Mouse (Mus musculus) spleen, embryonic (tissue): ENCODE measurements around the gene Lsm4.

Experiments
- CTCF ChIA-PET: fragments of 350-600 bp; sonication (Branson Sonifier 250); formaldehyde crosslinking; loops from one replicate; lab custom pipeline; 2022; lab: Charles Lee

The Lsm4 gene

DNA sequence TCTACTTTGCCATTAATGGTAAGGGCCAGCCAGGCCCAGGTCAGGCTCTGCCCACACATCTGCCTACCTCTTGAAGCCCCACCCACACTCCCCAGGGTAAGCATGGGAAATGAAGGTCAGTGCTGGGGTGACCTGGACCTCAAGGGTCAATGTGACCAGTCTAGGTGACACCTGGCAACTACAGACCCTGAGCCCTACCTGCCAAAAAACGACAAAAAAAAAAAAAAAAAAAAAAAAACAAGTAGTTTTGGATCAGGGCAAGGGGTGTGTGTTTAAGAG, 24.9 kb upstream of the Lsm4 start:
- CTCF ChIA-PET, result no interaction called here

DNA sequence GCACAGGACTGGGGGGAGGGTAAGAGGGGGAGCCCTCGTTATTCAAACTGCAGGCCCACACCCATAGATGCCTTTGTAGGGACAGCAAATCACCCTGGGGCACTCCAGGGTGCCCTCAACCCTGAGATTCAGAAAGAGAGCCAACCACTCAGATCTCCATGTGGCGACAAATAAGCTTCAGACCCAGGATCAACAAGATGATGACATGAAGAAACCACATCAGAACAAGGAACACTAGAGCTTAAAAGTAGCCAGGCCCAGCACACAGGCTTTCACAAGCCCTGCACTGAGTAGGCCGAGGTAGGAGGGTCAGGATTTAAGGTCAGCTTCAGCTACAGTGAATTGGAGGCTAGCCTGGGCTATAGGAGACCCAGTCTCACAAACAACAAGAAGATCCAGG, 24.1 kb upstream of the Lsm4 start:
- CTCF ChIA-PET, result no interaction called here

DNA sequence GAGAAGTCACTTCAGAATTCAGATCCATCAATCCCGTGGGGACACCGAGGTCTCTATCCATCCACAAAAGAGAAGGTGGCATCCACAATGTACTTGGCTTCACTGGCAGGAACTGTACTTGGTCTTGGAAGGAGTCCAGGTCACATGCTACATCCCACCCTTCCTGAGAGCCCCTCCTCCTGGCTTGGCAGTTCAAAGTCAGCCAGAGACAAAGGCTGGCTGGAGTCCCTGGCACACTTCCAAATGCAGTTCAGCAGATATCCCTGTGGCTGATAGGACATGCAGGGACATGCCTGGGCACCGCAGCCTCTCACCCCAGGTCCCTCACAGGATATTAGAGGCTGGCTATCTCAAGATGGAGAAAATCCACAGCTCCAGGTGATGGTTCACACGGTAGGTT, 23.7 kb upstream of the Lsm4 start:
- CTCF ChIA-PET, result no interaction called here

DNA sequence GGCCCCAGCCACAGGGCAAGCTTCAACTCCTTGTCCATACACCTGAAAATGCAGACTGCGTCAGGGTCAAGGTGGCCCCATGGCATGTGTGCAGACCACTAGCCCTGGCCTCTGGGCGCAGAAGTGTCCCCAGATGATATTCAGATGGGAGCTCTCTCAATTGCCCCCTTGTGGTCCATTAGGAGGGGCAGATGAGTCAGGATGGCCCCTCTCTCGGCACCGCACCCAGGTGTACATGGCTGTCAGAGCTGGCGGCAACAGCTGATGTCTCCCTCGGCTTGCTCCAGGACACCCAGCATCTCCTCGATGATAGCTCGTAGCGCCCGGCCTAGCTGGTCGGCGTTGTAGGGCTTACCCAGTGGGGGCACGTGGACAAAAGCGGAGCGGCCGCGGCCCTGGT, 22.7 kb upstream of the Lsm4 start:
- CTCF ChIA-PET, result interaction anchor here (0.8 to 1.6 kb wide), 2 partner anchors 10 to 39 kb away, joined by 4 to 5 read pairs; no protein-coding TSS in a partner anchor

DNA sequence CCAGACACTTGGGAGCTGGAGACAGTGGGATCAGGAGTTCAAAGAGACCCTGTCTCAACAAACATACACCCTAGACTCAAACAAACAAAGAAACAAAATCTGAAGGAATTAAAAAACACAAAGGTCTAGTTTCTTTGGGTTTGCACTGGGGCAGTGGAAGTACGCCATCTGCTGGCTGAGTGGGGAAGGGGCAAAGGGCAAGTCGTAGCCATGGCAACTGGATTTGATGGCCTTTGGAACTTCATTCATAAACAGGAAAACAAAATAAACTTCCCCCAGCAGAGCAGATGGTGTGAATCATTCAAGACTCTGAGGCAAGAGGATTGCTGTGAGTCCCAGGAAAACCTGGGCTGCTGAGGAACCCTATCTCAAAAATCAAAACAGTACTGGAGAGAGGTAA, 19.8 kb upstream of the Lsm4 start:
- CTCF ChIA-PET, result interaction anchor here (0.6 to 1.1 kb wide), 3 partner anchors 22 to 141 kb away, joined by 3 read pairs; no protein-coding TSS in a partner anchor

DNA sequence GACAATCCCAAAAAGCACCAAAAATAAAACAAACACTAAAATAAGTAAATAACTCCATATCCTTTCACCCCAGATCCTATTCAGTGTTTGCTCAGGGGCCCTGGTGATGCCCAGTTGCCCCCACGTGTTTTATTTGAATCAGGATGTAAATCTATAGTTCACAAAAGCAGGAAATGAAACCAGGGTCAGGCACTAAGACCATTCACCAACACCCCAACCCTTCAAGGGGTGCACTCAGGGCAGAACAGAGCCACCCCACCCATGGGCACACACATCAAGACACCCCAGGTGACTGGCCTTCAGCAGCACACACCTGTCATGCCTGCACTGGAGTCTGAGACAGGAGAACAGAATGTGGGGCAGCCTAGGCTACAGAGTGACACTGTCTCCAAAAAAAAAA, 18.9 kb upstream of the Lsm4 start:
- CTCF ChIA-PET, result interaction anchor here (0.6 kb wide), 3 partner anchors 29 to 525 kb away, joined by 3 to 4 read pairs (median 4); no protein-coding TSS in a partner anchor

DNA sequence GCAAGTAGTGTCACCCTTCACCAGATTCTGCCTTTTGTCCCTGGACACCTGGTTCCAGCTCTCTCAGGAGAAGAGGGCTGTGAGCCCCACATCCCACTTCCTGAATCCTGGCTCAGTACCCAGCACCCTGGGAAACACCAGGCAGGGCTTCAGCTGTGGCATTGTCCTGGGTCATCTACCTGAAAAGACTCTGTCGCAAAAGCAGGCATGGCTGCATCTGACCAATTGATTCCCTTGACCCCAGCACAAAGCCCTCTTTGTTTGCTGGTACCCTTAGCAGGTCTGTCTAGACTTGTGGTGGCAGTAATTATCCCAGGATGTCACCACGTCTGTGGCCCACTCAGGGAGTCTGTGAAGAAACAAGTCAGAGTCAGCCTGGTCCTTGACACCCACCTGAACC, 17.6 kb upstream of the Lsm4 start:
- CTCF ChIA-PET, result interaction anchor here (0.6 kb wide), 1 partner anchor 226 kb away, joined by 4 read pairs; no protein-coding TSS in a partner anchor

DNA sequence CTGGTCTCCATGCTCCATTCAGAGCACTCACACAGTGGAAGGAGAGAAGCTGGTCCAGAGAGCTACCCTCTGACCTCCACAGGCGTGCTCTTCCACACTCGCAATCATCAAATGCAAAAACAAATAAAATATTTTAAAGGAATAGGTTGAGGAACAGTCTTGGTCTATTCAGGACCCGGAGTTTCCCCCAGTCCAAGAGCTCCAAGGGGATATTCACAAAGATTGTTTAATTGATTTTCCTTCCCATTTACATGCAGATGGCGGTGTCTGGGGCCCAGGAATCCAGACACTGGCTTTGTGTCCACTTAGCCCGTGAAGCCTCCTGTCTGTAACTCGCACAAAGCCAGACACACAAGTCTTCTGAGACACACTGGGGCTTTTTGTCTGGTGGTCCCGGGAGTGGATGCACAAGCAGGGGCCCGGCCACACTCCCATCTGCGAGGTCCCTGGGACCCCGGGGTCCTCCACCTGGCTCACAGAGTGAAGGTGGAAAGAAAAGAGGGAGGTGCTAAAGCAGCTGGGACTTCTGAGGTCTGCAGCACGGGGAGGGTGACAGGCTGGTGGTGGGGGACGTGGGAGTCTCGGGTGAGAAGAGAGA, 16.8 kb upstream of the Lsm4 start:
- CTCF ChIA-PET, result interaction anchor here (0.6 kb wide), 1 partner anchor 225 kb away, joined by 4 read pairs; no protein-coding TSS in a partner anchor

DNA sequence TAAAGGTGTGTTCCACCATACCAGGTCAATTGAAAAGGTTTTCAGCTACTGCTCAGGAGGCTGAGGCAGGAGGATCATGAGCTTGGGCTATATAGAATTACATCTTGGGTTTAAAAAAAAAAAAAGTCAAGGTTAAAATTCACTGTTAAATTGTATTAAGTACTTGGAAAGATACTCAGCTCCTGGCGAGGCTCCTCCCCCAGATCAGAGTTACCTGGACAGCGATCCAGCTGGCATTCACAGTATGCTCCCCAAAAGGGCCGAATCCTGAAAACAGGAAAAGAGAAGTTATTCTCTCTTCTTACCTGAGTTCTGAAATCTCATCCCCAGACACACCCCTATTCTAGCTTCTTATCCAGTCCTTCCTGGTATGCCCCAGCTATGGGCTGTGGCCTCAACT, 15.8 kb upstream of the Lsm4 start:
- CTCF ChIA-PET, result no interaction called here

DNA sequence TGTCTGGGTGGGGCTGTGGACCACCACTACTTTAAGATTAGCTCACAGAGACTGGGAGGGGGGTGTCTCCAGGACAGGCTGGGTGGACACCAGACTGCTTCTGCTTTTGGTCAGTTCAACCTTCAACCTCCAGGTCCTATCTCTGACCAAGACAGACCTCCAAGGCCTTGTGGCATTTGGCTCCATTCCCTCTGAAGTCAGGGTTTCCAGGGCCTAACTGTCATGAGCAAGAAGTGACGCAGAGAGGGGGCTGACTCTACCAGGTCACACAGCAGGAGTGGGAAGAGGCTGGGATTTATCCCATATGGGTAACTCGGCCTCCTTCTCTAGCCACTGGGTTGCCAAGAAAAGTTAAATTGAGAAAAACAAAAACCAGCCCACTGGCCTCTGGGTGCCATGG, 15.3 kb upstream of the Lsm4 start:
- CTCF ChIA-PET, result no interaction called here

DNA sequence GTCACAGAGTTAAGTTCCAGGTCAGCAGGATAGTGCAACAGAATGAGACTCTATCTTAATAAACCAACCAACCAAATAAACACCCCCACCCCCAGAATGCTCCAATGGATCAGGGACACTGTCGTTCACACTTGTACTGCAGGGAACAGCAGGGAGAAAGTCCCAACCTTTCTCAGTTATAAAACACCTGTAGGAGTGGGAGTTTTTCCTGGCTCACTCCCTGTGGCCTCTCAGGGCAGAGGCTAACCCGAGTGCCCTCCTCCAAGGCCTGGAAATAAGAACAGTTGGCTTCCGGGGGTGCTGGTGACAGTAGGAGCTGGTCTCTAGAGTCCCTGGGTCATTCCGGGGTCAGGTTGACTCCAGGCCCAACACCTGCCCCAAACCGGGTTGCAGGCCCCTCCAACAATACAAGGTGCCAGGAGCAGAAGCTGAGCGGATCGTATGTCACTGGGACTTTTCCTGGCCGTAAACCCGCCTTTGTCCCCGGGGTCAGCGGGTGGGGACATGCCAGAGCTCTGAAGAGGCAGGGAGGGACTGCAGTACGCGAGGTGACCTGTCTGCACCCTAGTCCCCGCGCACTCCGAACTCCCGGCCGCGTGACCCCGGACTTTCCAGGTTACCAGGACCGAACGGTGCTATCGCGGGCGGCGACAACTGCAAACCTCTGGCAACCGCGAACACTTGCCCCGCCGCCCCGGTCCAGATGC, 14.0 kb upstream of the Lsm4 start:
- CTCF ChIA-PET, result no interaction called here

DNA sequence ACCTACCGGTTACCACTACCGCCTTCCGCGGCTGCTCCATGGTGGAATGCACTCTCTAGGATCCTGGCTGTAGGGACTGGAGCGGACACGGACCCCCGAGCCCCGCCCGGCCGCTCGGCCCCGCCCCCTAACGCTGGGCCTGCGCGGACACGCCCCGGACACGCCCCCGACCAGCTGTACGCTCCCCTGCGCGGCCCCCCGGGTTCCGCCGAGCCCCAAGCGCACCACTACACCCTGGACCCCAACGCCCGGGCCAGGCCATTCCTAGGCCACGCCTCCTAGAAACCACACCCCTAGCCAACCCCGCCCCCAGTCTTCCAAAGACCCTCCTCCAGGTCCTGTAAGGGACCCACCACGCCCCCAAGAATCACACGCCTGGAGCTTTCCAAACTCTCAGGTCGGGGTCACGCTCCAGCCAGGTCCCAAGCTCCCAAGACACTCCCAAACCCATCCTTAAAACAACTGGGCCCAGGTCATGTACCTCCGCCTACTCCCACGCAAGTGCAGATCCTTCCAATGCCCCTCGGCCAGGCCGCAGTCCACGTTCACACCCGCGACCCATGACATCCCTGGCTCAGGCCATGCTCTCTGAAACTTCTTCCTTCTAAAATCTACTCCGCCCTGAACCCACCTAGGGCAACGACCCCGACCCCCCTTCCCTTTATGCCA, 13.3 kb upstream of the Lsm4 start:
- CTCF ChIA-PET, result interaction anchor here (0.6 kb wide), 1 partner anchor 17 kb away, joined by 8 read pairs; no protein-coding TSS in a partner anchor

DNA sequence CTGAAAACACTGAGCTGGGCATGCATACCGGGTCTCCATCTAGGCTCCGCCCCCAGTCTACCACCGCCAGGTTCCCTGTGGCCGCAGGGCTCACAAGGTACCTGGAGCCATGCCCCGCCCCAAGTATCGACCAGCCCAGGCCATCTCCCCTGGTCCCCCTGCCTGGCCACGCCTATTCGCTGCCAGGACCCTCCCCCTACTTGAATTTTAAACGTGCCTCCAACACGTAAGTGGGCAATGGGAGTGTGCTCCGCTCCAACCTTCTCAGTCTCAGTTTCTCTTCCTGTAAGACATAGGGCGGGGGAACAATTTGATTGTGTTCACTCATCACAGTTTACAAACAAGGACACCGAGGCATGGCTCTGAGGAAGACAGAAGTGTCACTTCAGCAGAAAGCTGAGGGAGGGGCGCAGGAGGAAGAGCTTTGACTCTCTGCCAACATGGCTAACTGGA, 12.7 kb upstream of the Lsm4 start, which contains the start of gene Pgpep1:
Pgpep1 (minus strand) TSS at position 116 of the 453 bp plus-strand sequence.
- CTCF ChIA-PET, result interaction anchor here (0.6 kb wide), 1 partner anchor 17 kb away, joined by 8 read pairs; no protein-coding TSS in a partner anchor

DNA sequence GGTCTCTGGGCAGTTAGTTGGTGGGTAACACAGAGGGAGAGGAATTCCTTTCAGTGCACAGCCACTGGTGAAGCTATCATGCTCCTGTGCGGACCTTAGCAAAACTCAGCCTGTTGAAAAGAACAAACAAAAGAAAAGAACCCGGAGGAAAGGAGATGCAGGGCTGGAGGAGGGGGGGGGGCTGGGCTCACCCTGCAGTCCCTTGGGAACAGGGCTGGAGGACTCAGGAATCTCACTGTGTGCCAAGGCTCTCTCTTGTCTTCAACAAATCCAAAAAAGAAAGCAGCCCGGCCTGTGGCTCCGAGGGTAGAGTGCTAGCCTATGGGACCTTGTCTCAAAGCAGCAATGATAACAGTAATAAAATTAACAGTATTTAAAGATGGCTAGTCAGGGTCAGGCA, 9.4 kb upstream of the Lsm4 start:
- CTCF ChIA-PET, result no interaction called here

DNA sequence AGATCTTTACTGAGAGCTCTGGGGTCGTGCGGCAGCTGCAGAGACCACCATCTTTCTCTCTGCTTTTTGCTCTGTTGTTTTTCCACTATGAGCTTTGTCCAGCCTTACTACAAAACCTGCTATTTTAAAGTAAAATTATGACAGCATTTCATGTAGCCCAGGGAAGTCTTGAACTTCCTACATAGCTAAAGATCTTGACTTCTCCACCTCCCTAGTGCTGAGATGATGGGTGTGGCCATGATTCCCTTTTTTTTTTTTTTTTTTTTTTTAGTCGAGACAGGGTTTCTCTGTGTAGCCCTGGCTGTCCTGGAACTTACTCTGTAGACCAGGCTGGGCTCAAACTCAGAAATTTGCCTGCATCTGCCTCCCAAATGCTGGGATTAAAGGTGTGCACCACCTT, 8.4 kb upstream of the Lsm4 start:
- CTCF ChIA-PET, result no interaction called here

DNA sequence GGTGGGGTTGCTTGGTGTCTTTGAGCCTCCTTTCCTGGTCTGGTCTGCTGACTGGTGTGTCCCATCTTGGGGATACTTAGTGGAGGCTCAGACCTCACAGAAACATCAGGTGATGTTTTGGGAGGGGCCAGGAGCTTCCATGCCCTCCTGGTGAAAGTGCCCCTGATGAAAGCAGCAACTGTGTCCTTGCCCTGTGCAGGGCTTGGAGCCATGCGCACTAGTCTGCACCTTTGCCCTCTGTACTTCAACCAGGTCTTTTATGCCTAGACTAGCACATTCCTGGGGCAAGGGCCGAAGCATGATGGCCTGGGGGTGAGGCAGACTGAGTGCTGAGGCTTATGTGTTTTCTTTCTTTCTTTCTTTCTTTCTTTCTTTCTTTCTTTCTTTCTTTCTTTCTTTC, 7.4 kb upstream of the Lsm4 start:
- CTCF ChIA-PET, result no interaction called here

DNA sequence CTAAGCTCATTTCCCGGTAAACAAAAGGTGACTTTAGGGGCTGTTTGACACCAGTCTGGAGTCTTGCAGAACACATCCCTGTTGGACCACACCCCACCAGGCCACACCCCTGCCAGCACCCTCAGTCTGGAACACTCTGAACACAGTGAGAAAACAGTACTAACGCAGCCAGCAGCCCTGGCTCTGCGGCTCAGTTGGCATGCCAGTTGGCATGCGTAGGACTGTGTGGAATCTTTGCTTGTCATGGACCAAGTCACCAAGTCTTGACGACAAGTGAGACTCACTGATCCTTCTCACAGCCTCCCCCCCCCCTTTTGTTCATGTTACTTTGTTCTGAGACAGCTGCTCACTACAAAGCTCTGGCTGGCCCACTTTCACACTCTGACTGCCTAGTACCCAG, 6.0 kb upstream of the Lsm4 start:
- CTCF ChIA-PET, result no interaction called here

DNA sequence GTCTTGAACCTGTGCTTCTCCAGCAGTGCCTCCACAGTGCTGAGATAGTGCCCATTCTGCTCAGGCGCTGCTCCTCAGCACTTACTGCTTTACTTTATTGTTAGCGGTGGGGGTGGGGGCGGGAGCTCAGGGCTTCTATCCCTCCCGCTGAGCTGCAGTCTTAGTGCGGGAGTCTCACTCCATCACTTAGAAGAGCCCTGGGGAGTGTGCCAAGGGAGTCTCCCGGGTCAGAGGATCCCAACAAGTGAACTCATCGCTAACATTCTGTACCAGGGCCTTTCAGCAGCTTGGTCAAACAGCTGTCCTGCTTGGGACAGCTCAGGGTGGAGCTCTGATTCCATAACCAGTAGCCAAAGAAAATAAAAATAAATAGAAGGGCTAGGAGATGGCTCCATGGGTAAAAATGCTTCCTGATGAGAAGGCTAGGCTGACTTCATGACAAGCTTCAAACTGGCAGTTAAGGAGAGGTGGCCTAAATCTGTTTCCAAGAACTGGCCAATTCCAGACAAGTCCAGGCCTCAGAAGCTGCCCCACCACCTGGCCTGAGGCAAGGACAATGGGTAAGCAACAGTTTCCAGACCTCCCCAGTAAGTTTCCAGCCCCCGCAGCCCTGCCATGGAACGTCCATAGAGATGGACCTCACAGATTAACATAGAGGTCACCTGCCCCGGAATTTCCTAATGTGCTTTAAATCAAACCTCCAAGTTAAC, 1.3 kb upstream of the Lsm4 start:
- CTCF ChIA-PET, result interaction anchor here (0.6 to 0.9 kb wide), 2 partner anchors 28 to 149 kb away, joined by 3 to 4 read pairs; no protein-coding TSS in a partner anchor

DNA sequence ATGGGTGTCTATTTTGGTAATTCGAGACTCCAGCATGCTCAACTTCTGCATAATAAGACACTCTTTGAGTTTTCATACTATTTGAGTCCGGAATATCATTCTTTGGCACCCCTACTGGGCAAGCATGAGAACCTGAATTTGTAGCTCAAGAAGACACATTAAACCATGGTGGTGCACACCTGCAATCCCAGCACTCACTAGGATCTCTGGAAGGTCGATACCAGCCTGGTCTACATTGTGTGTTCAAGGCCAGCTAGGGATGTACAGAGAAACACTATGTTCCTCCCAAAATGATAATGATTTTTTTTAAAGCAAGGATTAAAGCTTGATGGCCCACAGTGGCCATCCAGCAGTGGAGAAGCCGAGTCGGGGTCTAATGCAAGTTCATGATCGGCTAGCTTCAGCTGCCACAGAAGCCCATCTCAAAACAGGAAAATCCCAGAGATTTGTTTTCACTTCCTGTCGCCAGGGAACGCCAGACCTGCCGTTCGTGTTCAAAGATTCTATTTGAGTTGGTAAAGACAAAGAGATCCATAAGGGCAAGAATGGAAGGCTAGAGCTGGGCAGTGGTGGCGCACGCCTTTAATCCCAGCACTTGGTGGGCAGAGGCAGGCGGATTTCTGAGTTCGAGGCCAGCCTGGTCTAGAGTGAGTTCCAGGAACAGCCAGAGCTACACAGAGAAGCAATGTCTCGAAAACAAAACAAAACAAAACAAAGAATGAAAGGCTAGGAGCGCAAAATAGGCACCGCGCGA, 546 bp upstream of the Lsm4 start:
- CTCF ChIA-PET, result interaction anchor here (0.6 to 1.6 kb wide), 3 partner anchors 27 to 149 kb away, joined by 3 to 4 read pairs (median 4); no protein-coding TSS in a partner anchor

DNA sequence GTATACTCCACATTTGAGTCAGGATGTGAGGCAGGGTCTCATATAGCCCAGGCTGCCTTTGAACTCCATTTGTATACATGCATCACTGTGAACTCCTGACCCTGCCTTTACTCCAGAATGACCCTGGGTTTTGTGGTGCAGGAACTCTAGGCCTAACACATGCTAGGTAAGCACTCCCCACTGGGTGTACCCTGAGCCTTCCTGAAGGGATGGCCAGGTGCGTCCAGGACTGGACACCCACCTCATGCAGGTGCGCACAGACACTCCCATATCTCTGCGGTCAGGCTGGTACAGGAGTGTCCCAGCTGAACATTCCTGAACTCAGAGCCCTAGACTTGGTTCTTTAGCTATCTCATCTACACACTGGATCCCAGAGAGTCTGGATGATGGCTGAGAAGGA, 1.1 kb downstream of the Lsm4 start:
- CTCF ChIA-PET, result no interaction called here

DNA sequence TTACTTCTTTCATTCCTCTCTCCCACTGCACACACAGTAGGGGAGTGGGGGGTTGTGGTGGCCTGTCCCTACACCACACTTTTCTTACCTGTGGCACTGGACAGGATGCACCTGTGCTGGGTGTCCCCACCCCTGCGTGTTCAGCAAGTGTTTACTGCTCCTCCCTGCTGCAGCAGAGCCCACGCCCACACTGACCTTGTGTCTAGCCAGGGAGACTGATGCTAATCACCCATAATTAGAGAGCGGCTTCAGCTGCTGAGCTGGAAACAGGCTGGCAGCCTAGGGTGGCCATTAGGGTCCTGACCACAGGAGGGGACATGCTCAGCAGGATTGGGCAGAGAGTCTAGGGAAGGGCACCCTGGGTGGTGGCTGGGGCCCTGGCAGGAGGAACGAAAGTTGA, 1.7 kb downstream of the Lsm4 start:
- CTCF ChIA-PET, result interaction anchor here (0.5 to 0.7 kb wide), 2 partner anchors 22 to 27 kb away, joined by 3 to 4 read pairs; no protein-coding TSS in a partner anchor
